Mouse (Mus musculus) spleen, adult 18-20 months (tissue): ENCODE results near the gene Tmem136.

Experiments
- DNase-seq, 2 experiments: peaks; one replicate each; pipeline ENCODE4 v3.0.0; 2022; ENCODE audit warnings: mixed read lengths in 2 of 2

The Tmem136 gene

GRCm38 (mm10) chr9:43071741-43072140, 44.6 kb downstream of the Tmem136 start:
- DNase-seq = no peak

- no peak for DNase-seq
Observed at GRCm38 (mm10) chr9:43071176-43071575, 45.2 kb downstream of the Tmem136 start.

GRCm38 (mm10) chr9:43070566-43070965, 45.8 kb downstream of the Tmem136 start:
- no peak for DNase-seq

DNA sequence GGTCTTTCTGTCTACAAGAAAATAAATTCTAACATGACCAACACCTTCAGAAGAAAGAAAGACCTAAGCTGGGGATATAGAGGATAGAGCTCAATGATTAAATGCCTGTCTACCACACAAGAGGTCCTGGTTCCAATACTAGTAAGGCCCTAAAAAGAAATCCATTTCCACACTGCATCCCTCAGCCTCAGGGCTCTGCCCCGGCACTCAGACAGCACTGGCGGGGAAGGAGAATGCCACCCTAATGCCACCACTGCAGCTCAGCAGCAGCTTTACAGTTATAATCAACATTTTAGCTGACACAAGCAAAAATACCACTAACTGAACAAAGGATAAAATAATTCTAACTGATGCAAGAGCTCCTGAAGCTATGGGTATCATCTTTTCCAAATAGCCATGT, 46.2 kb downstream of the Tmem136 start:
- no peak for DNase-seq

GRCm38 (mm10) chr9:43067896-43068295, 48.5 kb downstream of the Tmem136 start:
- no peak for DNase-seq

DNA sequence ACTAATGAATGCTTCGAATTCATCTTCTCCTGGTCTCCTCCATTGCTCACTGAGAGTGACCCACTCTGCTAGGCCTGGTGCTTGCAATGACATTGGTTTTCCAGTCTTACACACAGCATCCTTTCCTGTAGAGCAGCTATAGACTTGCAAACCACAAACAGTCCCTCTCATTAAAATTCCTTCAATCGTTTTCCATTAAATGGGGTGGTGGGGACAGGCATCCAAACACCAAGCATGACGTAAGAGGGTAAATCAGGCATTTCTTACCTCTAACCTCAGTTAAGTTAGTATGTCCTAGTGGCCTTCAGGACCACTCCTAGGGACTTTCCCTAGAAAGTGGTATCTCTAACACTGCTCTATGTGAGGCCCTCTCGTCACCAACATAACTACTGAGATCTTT, 51.1 kb downstream of the Tmem136 start:
- no peak for DNase-seq

- no peak for DNase-seq
Observed at GRCm38 (mm10) chr9:43061545-43061944, 54.8 kb downstream of the Tmem136 start.
